15 mouse cellular contexts compared by ENCODE assay signal in the genomic region with DNA sequence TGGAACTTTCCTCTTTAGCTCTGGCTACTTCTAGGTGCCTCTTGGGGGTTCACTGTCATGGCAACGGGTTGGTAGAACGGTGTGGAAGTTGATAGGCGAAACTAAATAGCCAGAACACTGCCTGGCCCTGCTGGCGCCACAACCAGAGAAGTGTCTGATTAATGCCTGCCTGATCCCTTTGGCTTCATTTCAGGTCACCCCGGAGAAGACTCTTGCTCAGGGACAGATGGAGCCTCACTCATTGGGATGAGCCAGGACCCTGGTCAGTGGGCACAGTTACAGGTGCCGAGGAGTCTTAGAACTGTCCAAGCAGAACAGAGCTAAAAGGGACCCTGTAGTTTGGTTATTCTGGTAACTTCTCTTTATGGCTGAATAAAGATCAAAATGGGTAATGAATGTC. TPM values are rescaled to one million over a fixed set of nuclear protein-coding genes. Genes with fewer than 3 reads are reported as not detected.
"Had no signal": no experiment of that assay in that cellular context is flagged by ENCODE, and none has a peak within 500 bp of the region (broad histone marks: within the 10 kb centered on the region; RNA-seq: fewer than 3 reads in every experiment).

No protein-coding gene starts in this region.

- H3K9ac ChIP-seq: limb, embryonic 12.5 days; liver, embryonic 13.5 days; liver, postnatal 0 days; lung, embryonic 15.5 days; midbrain, embryonic 12.5 days; neural tube, embryonic 15.5 days had no signal

- ATAC-seq: liver, postnatal 0 days had no signal

- DNase-seq: kidney, postnatal 25 days; liver; liver, embryonic 13.5 days; liver, postnatal 0 days; lung, postnatal 14 days; thymus, postnatal 4 days had no signal

- H3K9me3 ChIP-seq: limb, embryonic 12.5 days; liver, embryonic 13.5 days; lung, embryonic 15.5 days; megakaryocyte, embryonic 14.5 days; midbrain, embryonic 12.5 days; neural tube, embryonic 15.5 days had no signal

- H3K36me3 ChIP-seq: limb, embryonic 12.5 days; liver, embryonic 13.5 days; lung, embryonic 15.5 days; midbrain, embryonic 12.5 days; neural tube, embryonic 15.5 days had no signal

- H3K4me1 ChIP-seq: limb, embryonic 12.5 days; liver, embryonic 13.5 days; megakaryocyte, embryonic 14.5 days; midbrain, embryonic 12.5 days; neural tube, embryonic 15.5 days had no signal

- H3K4me3 ChIP-seq: left cerebral cortex, adult 2 months; limb, embryonic 12.5 days; liver, embryonic 13.5 days; lung, embryonic 15.5 days; megakaryocyte, embryonic 14.5 days; midbrain, embryonic 12.5 days; myocyte; neural tube, embryonic 15.5 days had no signal

- H3K27ac ChIP-seq: left cerebral cortex, adult 2 months; limb, embryonic 12.5 days; liver, embryonic 13.5 days; macrophage; midbrain, embryonic 12.5 days; neural tube, embryonic 15.5 days; stomach, postnatal 0 days had no signal

- H3K4me2 ChIP-seq: limb, embryonic 12.5 days; liver, embryonic 13.5 days; lung, embryonic 15.5 days; midbrain, embryonic 12.5 days; neural tube, embryonic 15.5 days had no signal

- H3K27me3 ChIP-seq: liver, embryonic 13.5 days; lung, embryonic 15.5 days; midbrain, embryonic 12.5 days; neural tube, embryonic 15.5 days had no signal

RNA-seq across cellular contexts. Expression of gene Lrrc55, which starts 23.5 kb away (rescaled TPM):
- polyA plus RNA-seq: macrophage had no signal

RNA-seq across cellular contexts. Expression of gene Aplnr, which starts 37.5 kb away (rescaled TPM):
- polyA plus RNA-seq: macrophage had no signal
